In genomic region chr1:106687435-106688160, GRCm38 (mm10) we compare ENCODE assay signal across 12 mouse cellular contexts. TPM values are rescaled to one million over a fixed set of nuclear protein-coding genes. Genes with fewer than 3 reads are reported as not detected.
DNase-seq lines count a peak whose midpoint lies in the region; ATAC-seq lines count a peak whose summit lies in the region.
"Had no signal": no experiment of that assay in that cellular context is flagged by ENCODE, and none has a peak within 500 bp of the region (broad histone marks: within the 10 kb centered on the region; RNA-seq: fewer than 3 reads in every experiment).

No protein-coding gene starts in this region.

- H3K27ac ChIP-seq in heart, embryonic 13.5 days (replicated peaks) = no peak overlapping the region
- H3K27ac ChIP-seq in hindbrain, embryonic 10.5 days = no peak overlapping the region
- H3K27ac ChIP-seq: forebrain, embryonic 12.5 days; midbrain, embryonic 13.5 days had no signal

- no peaks in the 10 kb centered on the region for H3K9me3 ChIP-seq in heart, embryonic 13.5 days
- H3K9me3 ChIP-seq in megakaryocyte, embryonic 14.5 days = no peaks in the 10 kb centered on the region
- no peaks in the 10 kb centered on the region for H3K9me3 ChIP-seq in hindbrain, embryonic 10.5 days
- H3K9me3 ChIP-seq: forebrain, embryonic 12.5 days; midbrain, embryonic 13.5 days had no signal

- 0 out of 2 replicates have a peak overlapping the region, but pooled peaks have one; percentile 3 for H3K9ac ChIP-seq in heart, embryonic 13.5 days
- H3K9ac ChIP-seq: forebrain, embryonic 12.5 days; midbrain, embryonic 13.5 days had no signal

- no peaks in the 10 kb centered on the region for H3K36me3 ChIP-seq in heart, embryonic 13.5 days
- H3K36me3 ChIP-seq in megakaryocyte, embryonic 14.5 days (replicated peaks; ENCODE audit: low read length) = peaks cover 10% of the 10 kb centered on the region
- H3K36me3 ChIP-seq in hindbrain, embryonic 10.5 days = no peaks in the 10 kb centered on the region
- H3K36me3 ChIP-seq: forebrain, embryonic 12.5 days; midbrain, embryonic 13.5 days had no signal

- 69% methylated on average over 18 of the region's 18 CpGs for WGBS in heart, embryonic 13.5 days
- WGBS in hindbrain, embryonic 10.5 days = 86% methylated on average over 18 of the region's 18 CpGs

- peak overlapping the region; percentile 39 for H3K4me2 ChIP-seq in heart, embryonic 13.5 days
- H3K4me2 ChIP-seq: forebrain, embryonic 12.5 days; midbrain, embryonic 13.5 days had no signal

- ATAC-seq in heart, embryonic 13.5 days (ENCODE audit: extremely low read depth, insufficient number of reproducible peaks, low FRiP score, low TSS enrichment) = no peak
- ATAC-seq: intestine, embryonic 16.5 days; midbrain, embryonic 13.5 days had no signal

- no peaks in the 10 kb centered on the region for H3K27me3 ChIP-seq in heart, embryonic 13.5 days (replicated peaks)
- H3K27me3 ChIP-seq in megakaryocyte, embryonic 14.5 days (replicated peaks) = no peaks in the 10 kb centered on the region
- H3K27me3 ChIP-seq in hindbrain, embryonic 10.5 days (ENCODE audit: insufficient read depth, poor library complexity, severe bottlenecking) = no peaks in the 10 kb centered on the region
- H3K27me3 ChIP-seq: forebrain, embryonic 12.5 days; midbrain, embryonic 13.5 days had no signal

- peaks cover 24% of the 10 kb centered on the region for H3K4me1 ChIP-seq in heart, embryonic 13.5 days
- H3K4me1 ChIP-seq in megakaryocyte, embryonic 14.5 days = peaks cover 83% of the 10 kb centered on the region
- H3K4me1 ChIP-seq in hindbrain, embryonic 10.5 days (replicated peaks) = no peaks in the 10 kb centered on the region
- H3K4me1 ChIP-seq: forebrain, embryonic 12.5 days; midbrain, embryonic 13.5 days had no signal

- H3K4me3 ChIP-seq in heart, embryonic 13.5 days = no peak overlapping the region
- peak overlapping the region; percentile 85 for H3K4me3 ChIP-seq in megakaryocyte, embryonic 14.5 days (replicated peaks)
- H3K4me3 ChIP-seq in hindbrain, embryonic 10.5 days = no peak overlapping the region
- H3K4me3 ChIP-seq: forebrain, embryonic 12.5 days; midbrain, embryonic 13.5 days had no signal

- no peak for DNase-seq in heart, adult 18-20 months
- peak; percentile 36 for DNase-seq in T-cell, adult 2 months (ENCODE audit: low spot score)
- peak; percentile 54 for DNase-seq in induced T-regulatory cell, adult 2 months (ENCODE audit: low read depth)
- no peak for DNase-seq in adrenal gland, postnatal 25 days
- no peak for DNase-seq in layer of hippocampus, postnatal 25 days (ENCODE audit: extremely low spot score in 1 of 2, low spot score in 1 of 2)
- DNase-seq in hindbrain, embryonic 10.5 days (ENCODE audit: low spot score) = no peak
- DNase-seq: cerebellum, postnatal 14 days had no signal

RNA-seq across cellular contexts. Expression of gene Bcl2, which starts 26.5 kb away (rescaled TPM):
- polyA plus RNA-seq in heart, embryonic 13.5 days (2015; fragmentation: Nextera tagmentation; extraction: Ambion mirVana) = 6.7 and 7.2 TPM in 2 replicates
- 1 to 10 TPM; 5.5 to 6.1 TPM for total RNA-seq in heart, adult 18-20 months (2021)
- polyA plus RNA-seq in megakaryocyte, embryonic 14.5 days (2012; ENCODE audit: insufficient read depth, low replicate concordance) = 3.0 and 4.1 TPM in 2 replicates
- 5.4 and 5.7 TPM in 2 replicates for total RNA-seq in adrenal gland, postnatal 25 days (2021)
- 1 to 10 TPM; 8.3 to 9.0 TPM for total RNA-seq in layer of hippocampus, postnatal 25 days (2021)
- polyA plus RNA-seq in hindbrain, embryonic 10.5 days (2016; fragmentation: Nextera tagmentation; extraction: Ambion mirVana) = 8.2 and 8.3 TPM in 2 replicates

Comparison
In these comparisons a context has a peak if more than half of its experiments do, and no peak if none do; other contexts are left out.
1. DNase-seq: peak in T-cell, adult 2 months (single experiment) and induced T-regulatory cell, adult 2 months (single experiment); none in heart, adult 18-20 months (0 of 2), adrenal gland, postnatal 25 days (single experiment), layer of hippocampus, postnatal 25 days (0 of 2) and hindbrain, embryonic 10.5 days (single experiment).